Mouse (Mus musculus): ENCODE measurements around the gene Ak8. TPM values are rescaled to one million over a fixed set of nuclear protein-coding genes. Genes with fewer than 3 reads are reported as not detected.

The Ak8 gene
- 5.4 TPM for polyA plus RNA-seq (2014; fragmentation: Illumina TruSeq; extraction: RNeasy Lipid Tissue Mini Kit (QIAGEN cat#74804); ENCODE audit: insufficient read depth, low read depth, low replicate concordance)

DNA sequence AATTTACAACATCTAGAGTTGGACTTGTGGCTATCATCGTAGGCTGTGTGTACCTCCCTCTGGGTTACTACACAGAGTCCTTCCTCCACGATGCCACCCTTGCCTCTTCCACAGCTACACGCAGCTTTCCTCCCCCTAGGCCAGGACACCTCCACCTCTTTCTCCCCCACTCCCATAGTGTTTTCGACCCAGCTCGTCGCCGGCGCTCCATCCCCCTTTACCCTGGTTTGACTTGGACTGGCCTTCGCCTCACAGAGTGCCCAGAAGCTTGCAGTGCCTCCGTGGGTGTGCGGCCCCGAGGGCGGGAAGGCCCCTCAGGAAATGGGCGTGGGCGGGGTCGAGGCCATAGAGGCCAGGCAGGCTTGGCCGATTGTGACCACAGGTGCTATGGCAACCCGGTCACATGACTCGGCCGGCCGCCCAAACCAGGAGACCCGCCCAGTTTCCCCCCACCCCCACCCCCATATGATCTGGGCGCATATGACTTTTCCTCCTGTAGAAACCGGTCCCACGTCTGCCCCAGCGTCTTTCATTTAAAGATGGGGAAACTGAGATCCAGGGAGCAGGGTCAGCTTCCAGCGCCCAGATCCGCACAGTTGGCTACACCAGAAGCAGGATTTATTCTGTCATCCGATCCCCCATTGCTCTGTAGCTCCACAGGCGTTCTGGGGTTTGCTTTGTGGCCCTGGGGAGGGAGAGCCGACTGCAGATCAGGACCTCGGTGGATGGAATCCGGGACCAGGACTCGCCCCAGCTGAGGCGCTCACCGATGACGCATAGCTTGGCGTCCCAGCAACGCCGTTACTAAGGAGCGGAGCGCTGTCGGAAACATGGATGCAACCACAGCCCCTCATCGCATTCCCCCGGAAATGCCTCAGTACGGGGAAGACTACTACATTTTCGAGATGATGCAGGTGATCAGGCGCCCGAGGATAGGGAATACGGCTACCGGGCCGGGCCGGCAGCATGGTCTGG is at the start of gene Ak8, which contains the start of gene Spaca9:
Gene Ak8 (plus strand): TSS at position 804 of the 975 bp plus-strand sequence.
Gene Spaca9 (minus strand): TSS at position 367 of the 975 bp plus-strand sequence.

DNA sequence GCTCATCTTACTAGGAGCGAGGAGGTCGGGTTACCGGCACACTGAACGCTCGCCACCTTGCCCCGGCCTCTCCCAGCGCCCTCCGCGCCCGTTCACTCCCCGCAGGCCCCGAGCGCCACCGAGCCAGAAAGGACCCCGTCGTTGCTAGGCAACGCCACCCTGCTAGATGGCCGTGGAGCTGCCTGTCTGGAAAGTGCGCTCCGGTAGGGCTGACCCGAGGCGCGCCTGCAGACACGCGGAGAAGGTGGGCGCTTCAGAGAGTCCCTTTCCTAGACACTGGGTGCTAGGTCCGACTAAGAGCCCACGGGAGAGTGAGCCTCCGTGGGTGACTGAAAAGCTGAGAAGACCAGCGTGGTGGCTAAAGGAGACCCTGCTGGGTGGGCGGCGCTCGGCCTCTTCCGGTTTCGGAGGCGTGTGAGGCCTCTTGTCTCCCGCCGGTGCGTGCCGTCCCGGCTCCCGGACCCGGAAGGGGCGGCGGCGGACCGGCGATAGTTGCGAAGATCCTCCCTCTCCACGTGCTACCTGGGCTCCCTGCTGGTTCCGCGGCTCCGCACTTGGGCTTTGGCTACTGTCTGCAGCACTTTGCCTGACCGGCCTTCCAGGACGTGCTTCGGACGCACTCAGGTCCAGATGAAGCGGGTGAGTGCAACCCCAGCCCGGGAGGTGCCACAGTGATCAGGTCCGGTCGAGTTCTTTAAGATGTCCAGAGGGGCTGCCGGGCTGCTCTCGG is 140.4 kb downstream of the Ak8 start, which contains the start of the genes Gtf3c4 and Ddx31:
Gene Gtf3c4 (minus strand): TSS at position 139 of the 730 bp plus-strand sequence.
Gene Ddx31 (plus strand): TSS at position 185 of the 730 bp plus-strand sequence.

Other genes starting within 250 kb of the Ak8 start
- gene 1700007K13Rik, start 233.8 kb upstream of the Ak8 start, polyA plus RNA-seq (2014; fragmentation: Illumina TruSeq; extraction: RNeasy Lipid Tissue Mini Kit (QIAGEN cat#74804); ENCODE audit: insufficient read depth, low read depth, low replicate concordance), result 35.3 TPM
- gene Mrps2, start 232.1 kb upstream of the Ak8 start, polyA plus RNA-seq (2014; fragmentation: Illumina TruSeq; extraction: RNeasy Lipid Tissue Mini Kit (QIAGEN cat#74804); ENCODE audit: insufficient read depth, low read depth, low replicate concordance), result 11.3 TPM
- gene Gbgt1, start 203.3 kb upstream of the Ak8 start, polyA plus RNA-seq (2014; fragmentation: Illumina TruSeq; extraction: RNeasy Lipid Tissue Mini Kit (QIAGEN cat#74804); ENCODE audit: insufficient read depth, low read depth, low replicate concordance), result 1.2 TPM
- not detected for gene Gm10134, start 194.1 kb upstream of the Ak8 start, polyA plus RNA-seq (2014; fragmentation: Illumina TruSeq; extraction: RNeasy Lipid Tissue Mini Kit (QIAGEN cat#74804); ENCODE audit: insufficient read depth, low read depth, low replicate concordance)
- 14.7 TPM for gene Ralgds, start 187.0 kb upstream of the Ak8 start, polyA plus RNA-seq (2014; fragmentation: Illumina TruSeq; extraction: RNeasy Lipid Tissue Mini Kit (QIAGEN cat#74804); ENCODE audit: insufficient read depth, low read depth, low replicate concordance)
- gene Cel, start 136.8 kb upstream of the Ak8 start, polyA plus RNA-seq (2014; fragmentation: Illumina TruSeq; extraction: RNeasy Lipid Tissue Mini Kit (QIAGEN cat#74804); ENCODE audit: insufficient read depth, low read depth, low replicate concordance), result not detected
- 13.6 TPM for gene Gtf3c5, start 116.4 kb upstream of the Ak8 start, polyA plus RNA-seq (2014; fragmentation: Illumina TruSeq; extraction: RNeasy Lipid Tissue Mini Kit (QIAGEN cat#74804); ENCODE audit: insufficient read depth, low read depth, low replicate concordance)
- 0.18 TPM for gene Gfi1b, start 78.2 kb upstream of the Ak8 start, polyA plus RNA-seq (2014; fragmentation: Illumina TruSeq; extraction: RNeasy Lipid Tissue Mini Kit (QIAGEN cat#74804); ENCODE audit: insufficient read depth, low read depth, low replicate concordance)
- gene Tsc1, start 58.9 kb upstream of the Ak8 start, polyA plus RNA-seq (2014; fragmentation: Illumina TruSeq; extraction: RNeasy Lipid Tissue Mini Kit (QIAGEN cat#74804); ENCODE audit: insufficient read depth, low read depth, low replicate concordance), result 4.4 TPM
- gene Spaca9, start 437 bp upstream of the Ak8 start, polyA plus RNA-seq (2014; fragmentation: Illumina TruSeq; extraction: RNeasy Lipid Tissue Mini Kit (QIAGEN cat#74804); ENCODE audit: insufficient read depth, low read depth, low replicate concordance), result 21.6 TPM
- 4.9 TPM for gene Gtf3c4, start 140.2 kb downstream of the Ak8 start, polyA plus RNA-seq (2014; fragmentation: Illumina TruSeq; extraction: RNeasy Lipid Tissue Mini Kit (QIAGEN cat#74804); ENCODE audit: insufficient read depth, low read depth, low replicate concordance)
- 4.0 TPM for gene Ddx31, start 140.2 kb downstream of the Ak8 start, polyA plus RNA-seq (2014; fragmentation: Illumina TruSeq; extraction: RNeasy Lipid Tissue Mini Kit (QIAGEN cat#74804); ENCODE audit: insufficient read depth, low read depth, low replicate concordance)
- gene Barhl1, start 216.5 kb downstream of the Ak8 start, polyA plus RNA-seq (2014; fragmentation: Illumina TruSeq; extraction: RNeasy Lipid Tissue Mini Kit (QIAGEN cat#74804); ENCODE audit: insufficient read depth, low read depth, low replicate concordance), result not detected